Mouse (Mus musculus) kidney, postnatal 0 days (tissue): ENCODE data around the gene Gm44502. TPM values are rescaled to one million over a fixed set of nuclear protein-coding genes. Genes with fewer than 3 reads are reported as not detected.

ENCODE experiments used
- ATAC-seq: fragments of 200-750 bp; cut with Nextera tagmentation; replicated peaks from 2 replicates; pipeline ENCODE4 v1.8.0; 2017; ENCODE audit warnings: low read depth, moderate number of reproducible peaks, moderate TSS enrichment, moderate library complexity; ENCODE audit not compliant: low FRiP score
- DNase-seq: peaks from one replicate; pipeline ENCODE4 v3.0.0-alpha.2; 2016; ENCODE audit warnings: low spot score
- H3K27ac ChIP-seq: fragments of 300-500 bp; sonication (generic); 2 replicates; pipeline ENCODE4 v1.5.1; 2014; ENCODE audit warnings: mild to moderate bottlenecking
- H3K27me3 ChIP-seq: fragments of 300-500 bp; sonication (generic); 2 replicates; pipeline ENCODE4 v1.6.1; 2014; ENCODE audit warnings: low read length, mixed read lengths; ENCODE audit not compliant: insufficient read depth
- H3K36me3 ChIP-seq: fragments of 300-500 bp; sonication (generic); 2 replicates; pipeline ENCODE4 v1.6.1; 2014; ENCODE audit warnings: low read length, mixed read lengths; ENCODE audit not compliant: insufficient read depth
- H3K4me1 ChIP-seq: fragments of 300-500 bp; sonication (generic); replicated peaks from 2 replicates; pipeline ENCODE4 v1.6.1; 2014; ENCODE audit warnings: antibody characterized with exemption, low read length, mixed read lengths; ENCODE audit not compliant: insufficient read depth
- H3K4me2 ChIP-seq: fragments of 300-500 bp; sonication (generic); 2 replicates; pipeline ENCODE4 v1.6.1; 2014; ENCODE audit warnings: mild to moderate bottlenecking, low read length, moderate library complexity, mixed read lengths
- H3K4me3 ChIP-seq: fragments of 300-500 bp; sonication (generic); replicated peaks from 2 replicates; pipeline ENCODE4 v1.5.1; 2014; ENCODE audit warnings: low read depth, low read length
- H3K9ac ChIP-seq: fragments of 300-500 bp; sonication (generic); 2 replicates; pipeline ENCODE4 v1.6.1; 2014; ENCODE audit warnings: low read depth, low read length
- H3K9me3 ChIP-seq: fragments of 300-500 bp; sonication (generic); replicated peaks from 2 replicates; pipeline ENCODE4 v1.6.1; 2016; ENCODE audit warnings: low read length, inconsistent platforms, mixed read lengths
- CTCF ChIP-seq: IDR thresholded peaks from 2 replicates; pipeline ENCODE4 v1.5.1; 2016; ENCODE audit warnings: antibody characterized with exemption, low read depth, mild to moderate bottlenecking, moderate library complexity
- WGBS: fragments of 180-500 bp; shearing (Covaris S2); extraction: QIAGEN DNeasy Blood & Tissue Kit; methylation state at CpG from one replicate; pipeline ENCODE4 v1.1.7; 2014; 5-methylcytosine and 5-hydroxymethylcytosine counted together
- polyA plus RNA-seq: library from polyadenylated mRNA; unstranded; fragments of >200 nt; fragmentation: Nextera tagmentation; extraction: Ambion mirVana; gene quantifications from 2 replicates; pipeline ENCODE4 v1.2.1, GENCODE M21; 2015

The Gm44502 gene
- polyA plus RNA-seq, 1 experiment from 2014 or later, result not detected

DNA sequence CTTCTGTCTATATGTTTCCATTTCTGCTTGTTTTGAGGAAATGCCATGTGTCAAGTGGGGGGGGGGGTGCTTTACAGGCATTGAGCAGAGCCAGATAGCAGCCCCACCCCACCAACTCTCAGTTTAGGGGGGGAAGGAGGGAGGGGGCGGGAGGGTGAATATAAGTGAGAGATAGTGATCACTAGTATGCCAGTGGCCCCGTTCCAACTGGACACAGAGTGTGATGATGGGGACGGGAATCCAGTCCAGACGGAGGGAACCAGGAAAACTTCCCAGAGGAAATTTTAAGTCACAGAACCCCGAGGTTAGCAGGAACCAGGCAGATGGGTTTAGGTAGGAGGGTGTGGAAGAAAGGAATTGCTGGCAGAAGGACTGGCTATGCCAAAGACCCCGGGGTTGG lies 26.1 kb upstream of the Gm44502 start:
- 74% methylated on average over 6 of the region's 6 CpGs for WGBS
- Histone ChIP-seq H3K36me3 (no peaks in the 10 kb centered on the region), H3K27ac (no peak overlapping the region), H3K9me3 (no peaks in the 10 kb centered on the region), H3K4me1 (0 out of 2 replicates have a peak, but pooled peaks cover 7% of the 10 kb centered on the region), H3K27me3 (peaks cover 6% of the 10 kb centered on the region), H3K4me3 (no peak overlapping the region), H3K9ac (no peak overlapping the region), H3K4me2 (no peak overlapping the region)
- ATAC-seq (no peak), DNase-seq (no peak)
- no peak for TF ChIP-seq CTCF

DNA sequence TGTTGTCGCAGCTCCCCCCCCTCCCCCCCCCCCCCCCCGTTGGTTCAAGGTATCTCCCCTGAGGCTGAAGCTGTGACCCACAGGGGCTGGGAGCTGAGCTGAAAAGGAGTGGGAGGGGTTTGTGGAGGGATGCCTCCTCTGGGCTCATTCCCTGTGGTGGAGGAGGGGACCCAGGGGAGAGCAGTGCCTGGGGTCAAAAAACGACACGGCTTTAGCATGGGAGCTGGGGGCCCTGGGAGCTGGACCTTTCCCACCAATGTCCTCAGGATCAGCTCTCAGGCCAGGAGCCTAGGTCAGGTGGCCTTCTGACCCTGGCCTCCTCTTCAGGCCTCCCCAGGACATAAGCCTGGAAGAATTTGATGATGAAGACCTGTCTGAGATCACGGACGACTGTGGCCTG lies 25.4 kb upstream of the Gm44502 start:
- H3K4me2 ChIP-seq, result no peak overlapping the region
- no peaks in the 10 kb centered on the region for H3K36me3 ChIP-seq
- H3K4me1 ChIP-seq, result 0 out of 2 replicates have a peak, but pooled peaks cover 7% of the 10 kb centered on the region
- H3K9ac ChIP-seq, result no peak overlapping the region
- H3K9me3 ChIP-seq, result no peaks in the 10 kb centered on the region
- peaks cover 6% of the 10 kb centered on the region for H3K27me3 ChIP-seq
- no peak overlapping the region for H3K27ac ChIP-seq
- 31% methylated on average over 4 of the region's 6 CpGs for WGBS
- ATAC-seq (no peak), DNase-seq (no peak)
- H3K4me3 ChIP-seq, result no peak overlapping the region
- TF ChIP-seq CTCF, result no peak

DNA sequence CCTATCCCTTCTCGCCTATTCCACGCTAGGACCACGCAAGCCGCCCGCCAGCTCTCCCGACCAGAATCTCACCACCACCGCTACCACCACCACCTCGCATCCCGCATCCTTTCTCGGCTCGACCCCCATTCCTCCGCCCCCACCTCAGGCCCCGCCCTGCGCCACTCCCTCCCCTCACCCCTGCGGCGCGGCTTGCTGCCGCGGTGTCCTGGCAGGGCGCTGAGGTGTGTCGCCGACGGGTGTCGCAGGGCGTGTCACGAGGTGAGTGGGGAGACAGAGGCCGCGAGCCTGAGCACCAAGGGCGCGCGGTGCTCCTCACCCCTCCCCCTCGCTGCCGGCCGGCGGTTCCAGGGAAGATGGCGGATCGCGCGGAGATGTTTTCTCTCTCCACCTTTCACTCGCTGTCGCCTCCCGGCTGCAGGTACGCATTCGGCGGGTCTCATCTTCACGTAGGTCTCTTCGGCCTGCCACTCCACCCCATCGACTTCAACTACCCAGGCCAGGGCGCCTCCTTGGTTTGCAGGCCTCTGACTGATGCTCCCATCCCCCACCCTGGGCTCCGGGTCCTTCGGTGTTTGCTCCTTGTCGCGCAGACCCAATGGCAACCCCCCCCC lies 24.5 kb upstream of the Gm44502 start, which contains the start of gene Mapk8ip2:
Mapk8ip2 (plus strand) TSS at position 49 of the 614 bp plus-strand sequence.
- TF ChIP-seq CTCF, result no peak
- under 1% methylated on average over 53 of the region's 53 CpGs for WGBS
- H3K9ac ChIP-seq, result no peak within 1 kb of the TSS
- H3K27ac ChIP-seq, result no peak within 1 kb of the TSS
- peak; percentile 48; the same call in 1 of the 2 replicates for ATAC-seq
- peak within 1 kb of the TSS; percentile 37 for H3K4me3 ChIP-seq
- H3K27me3 ChIP-seq, result peaks cover 6% of the 10 kb centered on the region
- no peak for DNase-seq
- no peaks in the 10 kb centered on the region for H3K9me3 ChIP-seq
- no peaks in the 10 kb centered on the region for H3K36me3 ChIP-seq
- H3K4me2 ChIP-seq, result peak within 1 kb of the TSS; percentile 61
- 0 out of 2 replicates have a peak, but pooled peaks cover 7% of the 10 kb centered on the region for H3K4me1 ChIP-seq

DNA sequence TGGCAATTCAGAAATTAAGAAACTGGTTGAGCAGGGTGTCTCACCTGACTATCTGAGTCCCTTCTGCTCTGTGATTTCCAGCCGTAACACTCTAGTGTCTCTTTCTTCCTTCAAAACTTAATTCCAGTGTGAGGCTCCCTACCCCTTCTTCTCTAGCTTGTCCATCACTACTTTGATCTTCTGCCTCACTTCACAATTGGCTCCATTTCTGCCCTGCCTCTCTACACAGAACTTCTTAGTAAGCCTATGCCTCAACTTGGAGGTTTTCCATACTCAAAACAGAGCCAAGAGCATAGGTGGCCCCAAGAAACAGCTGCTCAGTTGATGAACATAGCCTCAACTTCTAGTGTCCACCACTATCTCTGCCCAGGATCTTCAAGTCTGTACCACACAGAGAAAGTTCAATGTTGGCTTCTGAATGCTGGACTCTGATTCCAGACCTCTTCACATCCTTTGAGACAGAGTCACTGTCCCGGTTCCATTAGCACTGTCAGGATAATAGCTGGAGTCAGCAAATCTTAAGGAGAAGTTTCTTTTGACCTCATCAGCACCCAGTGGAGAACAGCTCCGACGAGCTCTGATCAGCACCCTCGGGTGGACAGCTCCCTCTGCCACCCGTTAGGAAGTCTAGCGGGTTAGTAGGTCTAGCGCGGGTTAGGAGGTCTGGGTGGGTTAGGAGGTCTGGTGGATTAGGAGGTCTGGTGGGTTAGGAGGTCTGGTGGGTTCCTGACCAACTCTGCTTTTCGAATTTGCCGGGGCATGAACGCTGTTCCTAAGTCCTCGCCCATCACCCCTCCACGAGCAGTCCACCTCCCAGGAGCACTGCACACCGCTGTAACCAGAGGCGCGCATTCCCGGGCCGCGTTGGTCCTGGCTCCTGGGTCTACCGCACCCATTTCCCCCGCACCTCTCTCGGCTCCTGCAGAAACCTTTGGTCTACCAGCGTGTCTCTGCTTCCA lies 23.7 kb upstream of the Gm44502 start:
- no peak for TF ChIP-seq CTCF
- Histone ChIP-seq H3K9ac (no peak overlapping the region), H3K36me3 (no peaks in the 10 kb centered on the region), H3K4me3 (peak overlapping the region; percentile 37), H3K27ac (no peak overlapping the region), H3K4me1 (0 out of 2 replicates have a peak, but pooled peaks cover 7% of the 10 kb centered on the region), H3K27me3 (peaks cover 6% of the 10 kb centered on the region), H3K9me3 (no peaks in the 10 kb centered on the region), H3K4me2 (peak overlapping the region; percentile 61)
- 4% methylated on average over 24 of the region's 24 CpGs for WGBS
- DNase-seq, result peak; percentile 74
- ATAC-seq, result no peak; the same call in 1 of the 2 replicates

DNA sequence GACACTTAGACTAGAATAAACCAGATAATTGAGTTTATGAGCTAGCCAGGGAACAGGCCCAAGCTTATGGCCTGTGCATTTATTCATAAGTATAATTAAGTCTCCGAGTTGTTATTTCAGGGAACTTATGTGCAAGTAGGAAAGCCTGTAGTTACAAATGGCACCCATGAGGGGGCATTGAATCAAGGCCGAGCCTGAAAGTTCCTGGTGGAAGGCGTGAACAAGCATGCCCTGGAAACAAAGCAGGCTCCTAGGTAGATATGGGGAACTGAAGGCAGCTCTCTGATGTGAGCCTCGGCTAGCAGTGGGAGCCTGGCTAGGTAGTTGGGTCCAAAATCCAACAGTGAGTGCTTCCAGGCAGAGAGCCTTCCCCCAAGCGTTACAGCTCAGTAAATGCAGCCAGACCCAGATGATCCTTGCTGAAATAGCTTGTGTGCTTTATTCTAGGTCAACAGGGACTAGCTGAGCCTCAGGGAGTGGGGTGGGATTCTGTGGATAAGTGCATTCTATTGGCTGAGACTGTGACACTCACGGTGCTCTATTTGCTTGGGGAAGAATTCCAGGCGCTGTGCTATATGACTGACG lies 13.1 kb upstream of the Gm44502 start:
- WGBS, result 44% methylated on average over 8 of the region's 8 CpGs

DNA sequence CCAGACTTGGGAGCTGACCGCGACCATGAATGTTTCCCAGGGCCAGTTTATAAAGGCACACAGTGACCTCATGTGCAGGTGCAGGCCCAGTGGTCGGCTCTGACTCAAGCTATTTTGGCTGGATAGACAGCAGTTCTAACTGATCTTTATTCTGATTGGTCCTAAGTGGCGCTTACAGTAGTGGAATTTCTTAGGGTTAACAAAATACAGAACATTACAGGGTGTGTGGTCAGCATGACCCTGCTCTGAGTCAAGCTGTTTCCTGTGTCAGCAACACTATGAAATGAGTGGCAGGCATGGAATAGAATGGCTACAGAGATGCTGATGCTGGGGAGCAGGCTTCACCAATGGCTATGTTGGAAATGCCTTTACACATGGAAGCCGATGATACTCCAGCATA lies 6.4 kb upstream of the Gm44502 start:
- H3K36me3 ChIP-seq, result no peaks in the 10 kb centered on the region
- WGBS, result 86% methylated on average over 5 of the region's 5 CpGs
- no peak for TF ChIP-seq CTCF
- no peaks in the 10 kb centered on the region for H3K9me3 ChIP-seq
- no peaks in the 10 kb centered on the region for H3K4me1 ChIP-seq
- H3K4me2 ChIP-seq, result no peak overlapping the region
- no peak overlapping the region for H3K9ac ChIP-seq
- H3K27ac ChIP-seq, result no peak overlapping the region
- DNase-seq (no peak), ATAC-seq (no peak)
- H3K4me3 ChIP-seq, result no peak overlapping the region
- H3K27me3 ChIP-seq, result no peaks in the 10 kb centered on the region

More for the DNA sequence above, 13.1 kb upstream of the Gm44502 start:
- Histone ChIP-seq H3K9me3 (no peaks in the 10 kb centered on the region), H3K4me3 (no peak overlapping the region), H3K27ac (no peak overlapping the region), H3K4me1 (no peaks in the 10 kb centered on the region), H3K4me2 (no peak overlapping the region), H3K36me3 (no peaks in the 10 kb centered on the region), H3K27me3 (no peaks in the 10 kb centered on the region), H3K9ac (no peak overlapping the region)
- ATAC-seq, result no peak
- TF ChIP-seq CTCF, result peak; percentile 48; the same call in 1 of the 2 replicates
- DNase-seq, result peak; percentile 29
